Mouse (Mus musculus) c-Kit-negative CD71-positive TER-119-positive erythroid progenitor cells, embryonic 14.5 days (primary cell): Measurements from ENCODE around the gene Cttnbp2.
"Not testable (repeated sequence)": the region's sequence is repeated elsewhere in the genome, so short reads cannot be mapped to it uniquely, and the experiment has no call there.

Experiments
- DNase-seq: peaks from one replicate; pipeline ENCODE4 v3.0.0-alpha.2; 2013; ENCODE audit warnings: low read depth, low spot score

Gene Cttnbp2

GRCm38 (mm10) chr6:18417866-18418454, 96.7 kb downstream of the Cttnbp2 start:
- no peak for DNase-seq

DNA sequence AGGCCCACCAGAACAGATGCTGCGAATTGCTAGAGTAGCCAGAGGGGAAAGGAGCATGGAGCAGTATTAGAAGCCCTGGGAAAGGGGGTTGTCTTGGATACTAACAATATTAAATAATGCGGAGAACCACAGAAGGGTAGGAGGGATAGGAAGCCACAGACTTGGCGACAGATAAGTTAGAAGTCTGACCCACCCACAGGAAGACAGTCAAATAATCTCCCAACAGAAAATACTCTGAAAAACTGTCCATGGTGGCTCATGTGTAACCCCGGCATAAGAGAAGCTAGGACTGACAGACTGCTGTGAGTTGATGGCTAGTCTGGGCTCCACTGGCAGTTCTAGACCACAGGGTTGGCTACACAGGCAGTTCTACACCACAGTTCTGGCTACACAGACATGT, 98.7 kb downstream of the Cttnbp2 start:
- DNase-seq = no peak

DNA sequence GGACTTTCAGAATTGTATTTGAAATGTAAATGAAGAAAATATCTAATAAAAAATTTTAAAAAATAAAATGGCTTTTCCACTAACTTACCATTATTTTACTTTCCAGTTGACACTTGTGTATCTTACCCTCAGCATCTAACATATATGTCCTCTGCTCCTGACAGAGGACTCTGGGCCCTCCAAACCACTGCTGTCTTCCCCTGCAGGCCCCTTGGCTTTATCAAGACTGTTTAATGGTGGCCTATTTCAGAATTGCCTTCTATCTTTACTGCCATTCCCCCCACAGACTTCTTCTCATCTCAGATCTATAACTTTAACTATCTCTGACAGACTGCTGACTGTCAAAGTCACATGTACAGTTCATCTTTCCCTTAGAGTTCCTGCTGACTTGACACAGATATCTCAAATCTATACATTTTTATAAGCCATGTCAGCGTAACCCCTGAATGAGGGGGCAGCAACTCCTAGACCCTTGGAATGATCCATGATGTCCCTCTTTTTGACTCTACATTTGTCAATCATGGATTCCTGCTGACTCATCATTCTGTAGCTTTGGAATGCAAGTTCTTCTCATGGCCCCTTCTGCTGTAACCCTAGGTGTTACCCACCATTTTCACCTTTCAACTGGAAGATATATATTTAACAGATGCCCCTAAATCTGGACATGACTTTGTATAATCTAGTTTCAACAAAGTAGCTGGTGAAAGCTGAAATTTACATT, 103.0 kb downstream of the Cttnbp2 start:
- DNase-seq = no peak

DNA sequence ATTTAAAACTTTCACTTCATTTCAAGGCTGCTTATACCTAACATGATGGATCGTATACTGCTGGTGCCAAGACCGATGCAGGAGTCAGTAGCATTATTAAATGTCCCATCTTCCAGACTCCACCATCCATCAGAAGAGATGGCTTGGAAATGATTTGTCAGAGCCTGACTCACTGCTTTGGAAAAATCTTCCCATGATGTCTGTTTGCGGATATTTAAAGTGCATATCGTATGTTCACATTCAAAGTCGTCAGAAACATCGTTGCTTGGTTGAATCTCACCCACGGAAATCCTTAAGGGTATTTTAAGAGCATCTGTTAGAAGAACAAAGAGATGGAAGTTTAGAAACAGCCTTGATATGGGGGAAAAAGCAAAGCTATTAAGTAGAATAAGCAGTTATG, 106.2 kb downstream of the Cttnbp2 start:
- DNase-seq = no peak

DNA sequence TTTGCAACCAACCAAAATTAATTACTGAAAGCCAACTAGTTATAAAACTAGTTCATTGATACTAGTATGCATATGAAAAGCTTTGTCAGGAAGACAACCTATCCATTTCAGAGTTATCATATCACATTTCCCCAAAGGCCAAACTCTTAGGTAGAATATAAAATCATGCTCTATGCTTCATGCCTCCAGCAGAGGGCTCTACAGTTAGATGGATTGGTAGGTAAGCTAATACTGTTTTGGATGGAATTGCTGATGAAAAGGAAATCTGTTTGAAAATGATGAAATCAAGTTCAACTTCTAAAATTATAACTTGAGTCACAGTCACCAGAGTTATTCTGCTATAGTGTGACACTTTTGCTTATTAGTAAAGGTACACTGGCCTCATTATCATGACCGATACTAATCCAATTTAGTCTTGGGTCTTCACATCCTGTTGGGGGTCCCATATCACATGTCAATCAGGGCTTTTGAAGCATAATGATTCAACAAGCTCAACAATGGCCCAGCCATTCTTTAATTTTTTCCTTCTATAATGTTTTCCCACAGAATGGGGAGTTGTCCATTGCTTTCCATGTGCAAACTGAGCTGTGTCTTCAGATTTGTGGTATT, 113.5 kb downstream of the Cttnbp2 start:
- no peak for DNase-seq

GRCm38 (mm10) chr6:18381380-18381779, 133.3 kb downstream of the Cttnbp2 start:
- DNase-seq = no peak

- no peak for DNase-seq
Observed at GRCm38 (mm10) chr6:18380300-18381202, 134.1 kb downstream of the Cttnbp2 start.

GRCm38 (mm10) chr6:18377755-18378154, 136.9 kb downstream of the Cttnbp2 start:
- DNase-seq = not testable (repeated sequence)

GRCm38 (mm10) chr6:18374744-18375143, 139.9 kb downstream of the Cttnbp2 start:
- no peak for DNase-seq

- no peak for DNase-seq
Observed at GRCm38 (mm10) chr6:18373652-18374051, 141.0 kb downstream of the Cttnbp2 start.

- DNase-seq = peak; percentile 56
Observed at GRCm38 (mm10) chr6:18372447-18373228, 142.0 kb downstream of the Cttnbp2 start.

- DNase-seq = no peak
Observed at GRCm38 (mm10) chr6:18369723-18370122, 144.9 kb downstream of the Cttnbp2 start.

DNA sequence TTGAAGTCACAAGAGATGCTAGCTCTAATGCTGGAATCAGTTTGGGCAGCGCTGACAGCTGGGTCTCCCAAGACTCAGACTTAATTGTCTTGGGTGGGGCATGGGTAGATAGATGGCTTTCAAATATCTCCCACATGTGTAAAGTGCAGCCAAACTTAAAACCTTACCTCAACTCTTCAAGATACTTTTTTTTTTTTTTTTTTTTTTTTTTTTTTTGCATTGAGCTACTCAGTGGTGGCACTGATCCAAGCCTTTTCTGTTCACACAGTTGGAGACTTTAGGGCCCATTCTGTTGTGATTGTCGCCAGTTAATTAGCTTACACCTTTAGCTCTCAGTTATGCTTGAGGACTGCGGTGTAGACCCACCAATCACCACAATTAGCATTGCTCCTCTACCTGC, 145.6 kb downstream of the Cttnbp2 start:
- no peak for DNase-seq

DNA sequence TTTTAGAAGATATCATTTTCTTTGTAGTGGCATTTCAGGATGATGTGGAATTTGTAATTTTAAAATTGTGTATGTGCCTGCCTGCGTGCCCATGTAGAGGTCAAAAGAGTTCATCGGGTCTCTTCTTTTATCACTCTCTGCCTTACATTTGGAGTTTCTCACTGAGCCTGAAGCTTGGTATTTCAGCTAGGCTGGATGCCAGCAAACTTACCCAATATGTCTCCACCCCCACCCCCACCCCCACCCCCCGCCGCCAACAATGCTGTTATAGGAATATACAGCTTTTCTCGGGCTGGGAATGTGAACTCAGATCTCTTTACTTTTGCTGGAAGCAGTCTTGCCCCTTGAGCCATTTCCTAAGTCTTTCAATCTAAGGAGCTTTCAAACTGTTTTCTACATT, 152.4 kb downstream of the Cttnbp2 start:
- DNase-seq = no peak

- DNase-seq = no peak
Observed at GRCm38 (mm10) chr6:18360955-18361354, 153.7 kb downstream of the Cttnbp2 start.

GRCm38 (mm10) chr6:18360154-18360553, 154.5 kb downstream of the Cttnbp2 start:
- no peak for DNase-seq

DNA sequence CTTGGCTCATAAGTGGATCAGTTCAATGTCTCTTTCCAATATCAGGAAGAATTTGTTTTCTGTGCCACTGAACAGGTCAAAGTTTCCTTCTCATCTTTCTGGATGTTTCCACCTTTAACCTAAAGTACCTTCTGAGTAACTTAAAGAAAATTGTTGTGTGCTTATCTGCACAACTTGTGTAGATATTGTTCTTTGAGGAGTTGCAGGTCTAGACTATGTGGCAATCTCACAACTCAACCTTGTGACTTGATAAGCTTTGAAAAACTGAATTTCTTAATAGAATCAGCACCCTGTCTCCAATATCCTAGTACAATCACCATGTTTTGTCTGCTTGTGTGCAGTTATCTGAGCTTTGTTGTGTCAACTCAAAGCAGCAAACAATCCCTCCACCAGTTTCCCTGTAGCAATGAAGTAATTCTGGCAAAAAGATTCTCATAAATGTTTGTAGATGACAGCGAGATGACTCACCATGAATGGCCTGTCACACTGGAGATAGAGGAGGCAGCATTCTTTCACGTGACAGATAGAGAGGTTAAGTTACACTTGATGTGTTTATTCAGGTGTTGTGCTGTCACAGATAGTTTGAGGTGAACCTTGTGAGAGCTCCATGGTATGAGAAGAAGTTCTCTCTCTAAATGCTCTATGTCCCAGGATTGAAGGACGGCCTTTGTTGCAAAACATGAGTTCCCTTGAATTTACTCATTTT, 165.3 kb downstream of the Cttnbp2 start:
- no peak for DNase-seq

GRCm38 (mm10) chr6:18344272-18344671, 170.4 kb downstream of the Cttnbp2 start:
- DNase-seq = no peak

DNA sequence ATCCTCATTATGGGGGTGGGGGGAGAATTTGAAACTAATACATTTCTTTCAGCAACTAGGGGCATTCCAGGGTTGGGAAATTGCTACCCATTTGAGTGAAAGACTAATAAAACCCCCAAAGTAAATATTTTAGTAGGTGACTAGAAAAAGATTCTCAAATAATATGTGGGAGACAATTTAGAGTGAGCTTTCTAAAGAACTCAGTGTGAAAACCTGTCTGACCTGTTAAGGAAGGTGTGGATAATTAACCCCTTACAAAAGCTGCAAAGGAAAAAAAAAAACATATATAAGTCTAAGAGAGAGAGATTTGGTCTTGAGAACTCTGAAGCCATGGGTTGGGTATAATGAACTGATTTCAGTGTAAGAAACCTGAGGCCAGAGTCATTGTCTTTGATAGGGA, 176.3 kb downstream of the Cttnbp2 start:
- no peak for DNase-seq

DNA sequence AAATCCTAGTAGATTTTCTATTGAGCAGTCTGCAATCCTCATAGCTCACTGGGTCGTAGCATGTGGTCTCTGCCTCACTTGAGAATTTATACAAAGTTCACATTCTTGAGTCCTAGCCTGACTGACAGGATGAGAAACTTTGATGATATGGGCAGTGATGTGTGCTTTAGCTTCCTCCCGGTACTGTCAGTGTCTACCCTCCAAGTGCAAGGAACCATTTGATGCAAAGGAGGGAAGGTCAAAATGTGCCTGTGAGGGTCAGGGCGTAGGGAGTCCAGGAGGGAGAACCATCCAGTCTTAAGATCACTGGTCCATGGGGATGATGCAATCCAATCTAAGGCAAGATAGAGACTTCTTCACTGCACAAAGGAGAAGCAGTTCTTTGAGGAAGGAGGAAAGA, 179.2 kb downstream of the Cttnbp2 start:
- no peak for DNase-seq

DNA sequence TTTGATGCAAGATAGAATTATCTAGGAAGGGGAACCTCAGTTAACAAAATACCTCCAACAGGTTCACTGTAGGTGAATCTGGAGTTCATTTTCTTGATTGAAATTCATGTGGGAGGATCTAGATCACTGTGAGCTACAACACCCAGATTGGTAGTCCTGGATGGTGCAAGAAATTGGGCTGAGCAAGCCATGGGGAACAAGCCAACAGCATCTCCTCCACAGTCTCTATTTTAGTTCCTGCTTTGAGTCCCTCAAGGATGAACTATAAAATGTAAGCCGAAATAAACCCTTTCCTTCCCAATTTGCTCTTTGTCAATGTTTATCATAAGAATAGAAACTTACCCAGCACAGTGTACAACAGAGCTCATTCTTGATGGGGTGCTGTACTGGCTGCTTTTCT, 191.7 kb downstream of the Cttnbp2 start:
- DNase-seq = no peak
